Mouse (Mus musculus): ENCODE measurements around the gene Eid3. TPM values are rescaled to one million over a fixed set of nuclear protein-coding genes. Genes with fewer than 3 reads are reported as not detected.

Gene Eid3
- total and polyA plus RNA-seq, 3 experiments: 1.4 to 3.5 (median 1.5) TPM

DNA sequence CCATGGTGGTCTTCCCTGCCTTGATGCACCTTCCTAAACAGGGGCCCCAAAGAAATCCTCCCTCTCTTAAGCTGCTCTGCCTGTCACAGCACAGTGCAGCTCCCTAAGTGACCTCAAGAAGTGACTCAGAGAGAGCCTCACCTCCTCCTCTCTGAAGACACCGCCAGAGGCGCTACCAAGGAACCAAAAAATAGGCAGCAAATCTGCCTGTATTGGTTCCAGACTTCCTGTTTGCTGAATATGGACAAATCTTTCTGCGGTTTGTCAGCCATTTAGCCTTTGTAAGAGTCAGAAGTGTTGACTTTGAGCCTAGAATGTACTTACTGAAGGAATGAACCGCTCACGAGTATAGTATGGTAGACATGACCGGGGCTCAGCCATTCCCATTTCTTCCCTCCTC, 47.3 kb downstream of the Eid3 start:
- H3K4me1 ChIP-seq (ENCODE audit: control insufficient read depth in 1 of 2, insufficient read depth in 2 of 2): peaks cover 0 to 5% of the 10 kb centered on the region in 2 experiments; a peak in 2 of 4 replicates
- H3K36me3 ChIP-seq (replicated peaks in 1 of 2; ENCODE audit: control insufficient read depth in 1 of 2, insufficient read depth in 1 of 2, low read length in 1 of 2): no peaks in the 10 kb centered on the region
- H3K9ac ChIP-seq (ENCODE audit: insufficient read depth, low read depth): no peak overlapping the region
- no peak for DNase-seq (ENCODE audit: extremely low read depth)
- H3K4me3 ChIP-seq (replicated peaks in 1 of 3; ENCODE audit: low read depth in 2 of 3, low read length in 2 of 3, poor library complexity in 1 of 3): no peak overlapping the region
- in situ Hi-C loops (cut with MboI; ENCODE audit: low pct_ligation_motif_present, low pct_unique_long_range_greater_than_20kb, low sequenced_read_pairs) (loop anchor here (10.0 to 25.0 kb wide), 2 partner anchors 281 to 399 kb away; no protein-coding TSS in a partner anchor), dilution Hi-C loops (cut with MboI; ENCODE audit: extremely low pct_ligation_motif_present, extremely low pct_unique_long_range_greater_than_20kb, low sequenced_read_pairs) (no loop called here)
- no peak overlapping the region for H3K27ac ChIP-seq (ENCODE audit: insufficient read depth, low read depth)
- no peaks in the 10 kb centered on the region for H3K79me2 ChIP-seq (replicated peaks; ENCODE audit: control insufficient read depth, extremely low read depth, insufficient read depth, poor library complexity, severe bottlenecking)
- no peaks in the 10 kb centered on the region for H3K9me3 ChIP-seq (replicated peaks; ENCODE audit: low read length)
- H3K27me3 ChIP-seq (replicated peaks): no peaks in the 10 kb centered on the region
- no peak overlapping the region for H3K4me2 ChIP-seq (ENCODE audit: insufficient read depth, low read depth, poor library complexity, severe bottlenecking)
- no peak for TF ChIP-seq JUN (IDR thresholded peaks at IDR 0.05; ENCODE audit: insufficient read depth, low read depth, low read length)
- no peak for TF ChIP-seq MAX (IDR thresholded peaks at IDR 0.05; ENCODE audit: low read length)
- no peak for TF ChIP-seq USF2 (conservative IDR thresholded peaks at IDR 0.05; ENCODE audit: low read depth, low read length)
- TF ChIP-seq MYC (IDR thresholded peaks at IDR 0.05; ENCODE audit: low read depth, low read length): no peak
- TF ChIP-seq JUND (conservative IDR thresholded peaks at IDR 0.05; ENCODE audit: low read depth, low read length): no peak
- no peak for TF ChIP-seq RAD21 (IDR thresholded peaks at IDR 0.05; ENCODE audit: low read depth, low read length)
- TF ChIP-seq MAZ (IDR thresholded peaks at IDR 0.05; ENCODE audit: low read depth, low read length): no peak

Other genes starting within 250 kb of the Eid3 start
- gene 1190007I07Rik, start 243.4 kb upstream of the Eid3 start, total RNA-seq (2012; rRNA removed): 35.7 and 40.0 TPM in 2 replicates
- gene 1190007I07Rik, start 243.4 kb upstream of the Eid3 start, total RNA-seq (2014; rRNA removed): 59.7 and 70.5 TPM in 2 replicates
- gene 1190007I07Rik, start 243.4 kb upstream of the Eid3 start, polyA plus RNA-seq (2012; ENCODE audit: insufficient read length, low read depth): 43.8 and 53.6 TPM in 2 replicates
- gene Tdg, start 236.8 kb upstream of the Eid3 start, total RNA-seq (2012; rRNA removed): 63.0 and 70.0 TPM in 2 replicates
- 85.8 and 88.9 TPM in 2 replicates for gene Tdg, start 236.8 kb upstream of the Eid3 start, total RNA-seq (2014; rRNA removed)
- gene Tdg, start 236.8 kb upstream of the Eid3 start, polyA plus RNA-seq (2012; ENCODE audit: insufficient read length, low read depth): 115 and 129 TPM in 2 replicates
- gene Glt8d2, start 176.0 kb upstream of the Eid3 start, total RNA-seq (2012; rRNA removed): not detected in 2 replicates
- gene Glt8d2, start 176.0 kb upstream of the Eid3 start, total RNA-seq (2014; rRNA removed): not detected in 2 replicates
- not detected in 2 replicates for gene Glt8d2, start 176.0 kb upstream of the Eid3 start, polyA plus RNA-seq (2012; ENCODE audit: insufficient read length, low read depth)
- 12.1 and 13.0 TPM in 2 replicates for gene Hcfc2, start 170.5 kb upstream of the Eid3 start, total RNA-seq (2012; rRNA removed)
- gene Hcfc2, start 170.5 kb upstream of the Eid3 start, total RNA-seq (2014; rRNA removed): 12.3 and 13.8 TPM in 2 replicates
- gene Hcfc2, start 170.5 kb upstream of the Eid3 start, polyA plus RNA-seq (2012; ENCODE audit: insufficient read length, low read depth): 8.8 and 10.5 TPM in 2 replicates
- 26.6 and 27.2 TPM in 2 replicates for gene Nfyb, start 102.5 kb upstream of the Eid3 start, total RNA-seq (2012; rRNA removed)
- 39.6 and 45.4 TPM in 2 replicates for gene Nfyb, start 102.5 kb upstream of the Eid3 start, total RNA-seq (2014; rRNA removed)
- 24.0 and 25.0 TPM in 2 replicates for gene Nfyb, start 102.5 kb upstream of the Eid3 start, polyA plus RNA-seq (2012; ENCODE audit: insufficient read length, low read depth)
- gene Txnrd1, start 32.7 kb upstream of the Eid3 start, total RNA-seq (2012; rRNA removed): 92.1 and 106 TPM in 2 replicates
- 133 and 147 TPM in 2 replicates for gene Txnrd1, start 32.7 kb upstream of the Eid3 start, total RNA-seq (2014; rRNA removed)
- gene Txnrd1, start 32.7 kb upstream of the Eid3 start, polyA plus RNA-seq (2012; ENCODE audit: insufficient read length, low read depth): 254 and 256 TPM in 2 replicates
- gene Chst11, start 118.9 kb downstream of the Eid3 start, total RNA-seq (2012; rRNA removed): 3.6 TPM in 2 replicates
- gene Chst11, start 118.9 kb downstream of the Eid3 start, total RNA-seq (2014; rRNA removed): 5.2 and 5.3 TPM in 2 replicates
- 3.5 and 4.5 TPM in 2 replicates for gene Chst11, start 118.9 kb downstream of the Eid3 start, polyA plus RNA-seq (2012; ENCODE audit: insufficient read length, low read depth)